Mouse (Mus musculus): ENCODE measurements at regions not wholly inside any gene's neighbourhood (a gene's known extent, or its start where the extent isn't known, plus 50 kb on each side); places are given as distances from the start of the nearest gene placed in this dataset.

DNA sequence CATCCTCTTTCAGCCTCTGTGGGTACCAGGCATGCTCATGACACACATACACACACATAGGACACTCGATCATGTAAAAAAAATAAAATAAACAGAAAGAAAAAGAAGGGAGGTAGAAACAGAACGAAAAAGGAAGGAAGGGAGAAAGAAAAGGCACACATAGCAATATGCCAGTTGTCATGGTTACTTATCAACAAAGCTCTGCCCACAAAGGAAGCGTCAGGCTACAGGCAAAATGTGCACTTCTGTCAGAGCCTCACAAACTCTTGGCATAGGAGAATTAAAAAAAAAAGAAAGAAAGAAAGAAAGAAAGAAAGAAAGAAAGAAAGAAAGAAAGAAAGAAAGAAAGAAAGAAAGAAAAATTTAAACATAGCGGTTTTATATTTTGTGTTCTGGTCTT lies 56.9 kb upstream of the Sox2 start:
- no peak for DNase-seq (ENCODE audit: low spot score in 2 of 2)

- no peak for DNase-seq (ENCODE audit: low spot score in 2 of 2)
Measured at GRCm38 (mm10) chr3:34577896-34578530, 72.2 kb upstream of the Sox2 start.

GRCm38 (mm10) chr3:34577115-34577514 lies 73.1 kb upstream of the Sox2 start:
- no peak for DNase-seq (ENCODE audit: low spot score in 2 of 2)

- DNase-seq (ENCODE audit: low spot score in 2 of 2): no peak
Measured at GRCm38 (mm10) chr3:34576159-34576558, 74.0 kb upstream of the Sox2 start.

DNA sequence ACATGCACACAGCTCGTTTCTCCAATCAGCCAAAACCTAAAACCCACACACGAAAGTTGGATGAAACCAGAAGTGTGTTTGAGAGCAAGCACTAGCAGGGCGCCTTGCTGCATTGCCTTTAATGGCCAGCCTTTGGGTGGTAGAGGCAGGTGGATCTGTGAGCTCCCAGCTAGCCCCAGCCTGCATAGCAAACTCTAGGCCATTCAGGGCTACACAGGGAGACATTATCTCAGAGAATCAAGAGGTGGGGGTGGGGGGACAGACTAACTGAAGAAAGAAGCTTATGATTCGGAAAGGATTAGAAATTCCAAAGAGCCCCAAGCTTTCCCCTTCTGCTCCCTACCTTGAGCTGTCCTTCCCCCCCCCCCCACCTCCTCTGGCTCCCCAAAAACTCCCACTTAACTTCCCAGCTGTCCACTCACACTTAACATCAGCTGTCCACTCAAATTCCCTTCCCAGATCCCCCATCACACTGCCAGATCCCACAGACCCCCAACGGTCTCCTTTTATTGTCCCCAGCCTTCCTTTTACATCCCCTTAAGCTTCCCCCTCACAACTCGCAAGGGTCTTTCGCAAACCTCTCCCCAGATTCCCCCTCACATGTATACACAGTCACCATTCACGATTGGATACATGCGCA lies 75.4 kb upstream of the Sox2 start:
- DNase-seq (ENCODE audit: low spot score in 2 of 2): no peak

DNA sequence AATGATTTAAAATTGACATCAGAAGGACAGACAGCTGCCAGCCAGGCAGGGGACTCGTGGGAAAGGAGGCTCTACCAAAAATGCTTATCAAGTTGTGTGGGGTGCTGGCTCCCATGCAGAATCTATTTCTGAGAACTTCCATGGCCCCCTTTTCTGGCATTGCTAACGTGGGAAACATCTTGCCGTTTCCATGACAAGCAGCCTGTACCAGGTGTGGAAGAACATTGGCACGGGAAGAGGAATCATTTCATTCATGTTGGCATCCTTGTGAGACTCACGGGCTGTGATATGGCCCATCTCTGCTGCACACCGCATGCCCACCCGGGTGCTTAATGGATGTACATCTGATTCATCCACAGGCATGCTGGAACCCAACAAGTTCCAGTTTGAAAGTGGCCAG lies 76.9 kb upstream of the Sox2 start:
- no peak for DNase-seq (ENCODE audit: low spot score in 2 of 2)

DNA sequence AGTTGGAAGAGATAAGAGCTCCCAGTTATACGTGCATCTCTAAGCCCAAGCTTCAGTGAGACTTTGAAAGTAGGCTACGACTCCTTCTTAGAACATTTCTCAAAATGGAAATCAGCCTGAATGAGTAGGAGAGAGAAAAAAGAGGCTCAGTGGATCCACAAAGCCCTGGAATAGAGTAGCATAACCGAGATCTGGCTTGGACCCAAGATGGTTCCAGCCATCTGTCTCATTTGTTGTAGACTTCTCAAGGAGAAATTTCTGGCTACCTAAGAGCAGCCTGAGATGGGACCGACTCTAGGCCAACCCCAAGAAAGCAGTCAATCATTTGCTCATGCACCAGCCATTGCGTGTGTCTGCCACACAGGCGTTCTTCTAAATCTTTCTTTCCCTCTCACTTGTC lies 78.1 kb upstream of the Sox2 start:
- no peak for DNase-seq (ENCODE audit: low spot score in 2 of 2)

- no peak for DNase-seq (ENCODE audit: low spot score in 2 of 2)
Measured at GRCm38 (mm10) chr3:34571630-34572029, 78.6 kb upstream of the Sox2 start.

GRCm38 (mm10) chr3:34569998-34570397 lies 80.2 kb upstream of the Sox2 start:
- DNase-seq (ENCODE audit: low spot score in 2 of 2): no peak

GRCm38 (mm10) chr3:34568086-34568650 lies 82.0 kb upstream of the Sox2 start:
- DNase-seq (ENCODE audit: low spot score in 2 of 2): no peak

- no peak for DNase-seq (ENCODE audit: low spot score in 2 of 2)
Measured at GRCm38 (mm10) chr3:34565386-34565785, 84.8 kb upstream of the Sox2 start.

DNA sequence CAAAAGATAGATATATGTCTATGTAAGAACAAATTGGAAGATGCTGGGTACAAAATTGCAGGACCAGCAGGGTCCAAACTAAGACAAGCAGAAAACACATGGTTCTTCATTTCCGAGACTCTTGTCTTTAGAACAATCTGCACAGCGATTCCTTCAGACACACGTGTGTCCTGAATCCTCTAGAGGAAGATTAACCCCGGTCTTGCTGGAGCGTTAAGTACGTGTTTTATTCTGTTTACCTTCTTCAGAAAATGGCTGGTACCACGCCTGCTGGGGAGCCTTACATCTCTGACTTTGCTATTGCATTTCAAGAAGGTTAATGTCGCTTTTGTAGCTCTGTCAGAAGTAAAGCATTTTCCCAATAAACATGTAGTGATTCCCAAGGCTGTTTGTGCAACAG lies 87.3 kb upstream of the Sox2 start:
- DNase-seq (ENCODE audit: low spot score in 2 of 2): no peak

GRCm38 (mm10) chr3:34561709-34562108 lies 88.5 kb upstream of the Sox2 start:
- no peak for DNase-seq (ENCODE audit: low spot score in 2 of 2)

- DNase-seq (ENCODE audit: low spot score in 2 of 2): no peak
Measured at GRCm38 (mm10) chr3:34559841-34560703, 90.1 kb upstream of the Sox2 start.

GRCm38 (mm10) chr3:34558821-34559520 lies 91.2 kb upstream of the Sox2 start:
- no peak for DNase-seq (ENCODE audit: low spot score in 2 of 2)

DNA sequence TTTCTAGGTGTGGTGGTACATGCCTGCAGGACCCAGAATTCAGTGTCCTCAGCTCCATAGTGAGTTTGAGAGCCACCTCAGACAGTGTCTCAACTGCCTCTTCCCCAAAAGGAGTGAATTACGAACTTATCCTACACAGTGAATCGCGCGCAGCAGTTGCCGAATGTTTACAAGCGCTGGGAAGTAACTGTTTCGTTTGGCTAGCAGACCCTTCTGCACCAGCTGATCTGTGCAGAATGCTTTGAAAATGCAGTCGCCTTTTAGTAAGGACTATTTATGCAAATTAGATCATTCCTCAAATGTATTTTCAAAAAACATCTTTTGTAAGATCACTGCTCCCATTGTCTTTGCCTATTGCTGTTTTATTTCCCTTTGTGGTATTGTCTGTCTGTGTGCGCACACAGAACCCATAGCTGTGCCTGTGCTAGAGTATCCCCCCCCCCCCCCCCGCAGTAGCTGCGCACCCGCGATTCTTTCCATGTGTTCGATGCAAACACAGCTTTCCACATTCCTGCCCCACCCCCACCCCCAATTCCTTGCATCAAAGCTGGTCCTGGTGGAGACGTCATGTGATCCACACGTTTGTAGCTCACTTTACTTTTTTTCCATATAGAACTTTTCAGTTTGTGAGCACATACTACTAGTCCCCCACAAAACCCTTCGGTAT lies 97.5 kb upstream of the Sox2 start:
- no peak for DNase-seq (ENCODE audit: low spot score in 2 of 2)

DNA sequence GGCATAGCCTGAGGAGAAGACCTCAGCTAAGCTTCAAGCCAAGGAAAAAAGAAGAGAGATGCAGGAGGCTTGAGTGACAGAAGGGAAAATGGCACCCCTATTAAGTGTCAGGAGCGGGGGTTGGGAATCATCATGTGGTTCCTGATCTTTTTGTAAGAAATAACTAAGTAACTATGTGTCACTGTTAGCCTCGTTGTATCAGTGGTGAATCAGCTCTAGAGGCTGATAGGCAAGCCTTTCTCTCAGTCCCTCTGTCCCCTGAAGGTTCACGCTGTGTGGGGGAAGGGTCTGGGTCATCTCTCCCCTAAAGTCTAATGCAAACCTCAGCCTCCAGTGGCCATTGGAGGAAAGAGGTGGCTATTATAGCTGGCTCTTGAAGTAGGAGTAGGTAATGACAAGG lies 99.1 kb upstream of the Sox2 start:
- DNase-seq (ENCODE audit: low spot score in 2 of 2): no peak

GRCm38 (mm10) chr3:34550189-34550588 lies 100.0 kb upstream of the Sox2 start:
- DNase-seq (ENCODE audit: low spot score in 2 of 2): no peak

GRCm38 (mm10) chr3:34532451-34532850 lies 117.8 kb upstream of the Sox2 start:
- no peak for DNase-seq (ENCODE audit: low spot score in 2 of 2)

DNA sequence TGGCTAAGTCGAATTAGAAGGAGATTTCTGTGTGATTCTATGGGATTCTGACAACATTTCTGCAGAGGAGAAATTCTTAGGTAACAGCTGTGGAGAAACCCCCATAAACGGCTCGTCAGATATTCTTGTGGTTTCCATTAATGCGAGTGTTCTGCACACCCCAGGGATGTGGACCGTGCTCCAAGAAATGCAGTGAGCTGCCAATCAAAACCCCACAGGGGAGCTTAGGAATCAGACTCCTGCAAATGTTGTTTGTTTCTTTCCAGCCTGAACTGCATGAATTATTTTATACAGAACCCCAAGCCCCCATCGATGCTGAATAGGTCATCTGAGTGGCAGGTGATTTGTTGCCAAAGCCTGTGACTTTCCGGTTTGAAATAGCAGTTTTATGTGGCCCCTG lies 118.4 kb upstream of the Sox2 start:
- no peak for DNase-seq (ENCODE audit: low spot score in 2 of 2)

GRCm38 (mm10) chr3:34527546-34527945 lies 122.7 kb upstream of the Sox2 start:
- no peak for DNase-seq (ENCODE audit: low spot score in 2 of 2)

Measured in urinary bladder, postnatal 4 days (tissue).